Mouse (Mus musculus) embryo, embryonic 11.5 days (tissue): ENCODE data around the gene Islr.

Experiments
- DNase-seq: peaks from one replicate; pipeline ENCODE4 v3.0.0-alpha.2; 2012; ENCODE audit warnings: low read depth, low spot score

Gene Islr

DNA sequence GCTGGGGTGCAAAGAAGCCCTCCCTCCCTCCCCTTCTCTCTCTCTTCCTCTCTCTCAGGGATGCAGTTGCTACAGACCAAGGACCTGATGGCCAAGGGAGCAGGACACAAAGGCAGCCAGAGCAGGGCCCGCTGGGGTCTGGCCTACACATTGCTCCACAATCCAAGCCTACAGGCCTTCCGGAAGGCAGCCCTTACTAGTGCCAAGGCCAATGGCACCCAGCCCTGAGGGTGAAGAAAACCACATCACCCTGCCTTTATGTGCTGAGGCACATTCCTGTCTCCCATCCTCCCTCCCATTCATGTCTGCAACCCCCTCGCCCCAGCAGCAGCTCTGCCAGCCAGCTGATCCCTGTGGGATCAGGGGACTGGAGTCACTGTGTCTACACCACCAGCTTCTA, 51.0 kb downstream of the Islr start:
- no peak for DNase-seq

DNA sequence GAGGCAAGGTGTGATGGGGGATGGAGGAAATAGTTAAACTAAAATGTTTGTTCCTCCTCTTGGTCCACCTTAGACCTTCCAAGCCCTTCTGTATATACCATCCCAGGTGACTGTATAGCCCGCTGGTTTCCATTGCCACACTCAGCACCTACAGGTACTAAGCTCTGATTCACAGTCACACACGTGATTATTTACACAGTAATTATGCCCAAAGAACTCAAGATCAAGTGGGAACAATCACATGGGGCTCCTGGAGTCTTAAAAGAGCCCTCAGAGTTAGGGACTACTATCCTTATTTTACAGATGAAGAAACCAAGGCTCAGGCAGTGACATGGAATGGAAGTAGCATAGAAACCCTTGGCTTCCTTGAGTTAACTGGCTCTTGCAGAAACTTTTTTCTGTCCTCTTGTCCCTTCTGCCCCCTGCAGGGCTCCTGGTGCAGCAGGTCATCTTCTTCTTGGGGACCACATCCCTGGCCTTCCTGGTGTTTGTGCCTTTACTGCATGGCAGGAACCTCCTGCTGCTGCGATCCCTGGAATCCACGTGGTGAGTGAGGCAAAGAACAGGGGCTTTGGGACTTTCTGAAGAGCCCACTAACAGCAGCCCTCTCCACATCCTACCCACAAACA, 53.3 kb downstream of the Islr start:
- no peak for DNase-seq

DNA sequence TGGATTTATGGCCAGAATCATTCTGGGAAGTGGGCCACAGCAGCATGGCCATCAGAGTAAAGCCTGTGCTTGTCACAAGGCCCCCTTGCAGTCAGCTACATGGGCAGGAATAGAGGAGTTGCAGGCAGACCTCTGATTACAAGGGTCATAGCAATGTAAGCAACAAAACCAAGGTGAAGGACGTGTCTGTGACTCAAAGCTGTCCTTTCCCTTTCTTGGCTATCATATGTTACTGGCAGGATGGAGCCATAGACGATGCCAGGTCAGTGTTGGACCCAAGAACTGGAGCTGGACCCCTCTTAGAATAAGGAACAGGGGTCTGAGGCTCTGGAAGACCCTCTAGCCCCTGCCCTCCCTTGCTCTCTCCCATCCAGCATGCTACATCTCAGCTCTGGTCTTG, 55.3 kb downstream of the Islr start:
- DNase-seq = no peak

DNA sequence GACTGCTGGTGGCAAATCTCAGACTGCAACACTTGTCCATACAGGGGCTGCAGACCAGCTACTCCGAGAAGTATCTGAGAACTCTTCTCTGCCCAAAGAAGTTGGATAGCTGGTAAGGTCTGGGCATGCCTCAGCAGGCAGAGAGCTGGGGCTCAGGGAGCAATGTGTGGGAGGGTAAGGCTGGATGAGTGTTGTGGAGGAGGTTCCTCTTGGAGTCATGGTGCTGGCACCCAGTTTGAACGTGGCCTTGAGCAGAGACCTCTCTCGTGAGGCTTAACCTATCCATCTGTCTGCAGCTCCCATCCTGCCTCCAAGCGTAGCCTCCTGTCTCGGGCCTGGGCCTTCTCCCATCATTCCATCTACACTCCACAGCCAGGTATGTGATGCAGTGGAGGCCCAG, 58.7 kb downstream of the Islr start:
- DNase-seq = no peak

GRCm38 (mm10) chr9:58144664-58145063, 59.4 kb downstream of the Islr start:
- no peak for DNase-seq

DNA sequence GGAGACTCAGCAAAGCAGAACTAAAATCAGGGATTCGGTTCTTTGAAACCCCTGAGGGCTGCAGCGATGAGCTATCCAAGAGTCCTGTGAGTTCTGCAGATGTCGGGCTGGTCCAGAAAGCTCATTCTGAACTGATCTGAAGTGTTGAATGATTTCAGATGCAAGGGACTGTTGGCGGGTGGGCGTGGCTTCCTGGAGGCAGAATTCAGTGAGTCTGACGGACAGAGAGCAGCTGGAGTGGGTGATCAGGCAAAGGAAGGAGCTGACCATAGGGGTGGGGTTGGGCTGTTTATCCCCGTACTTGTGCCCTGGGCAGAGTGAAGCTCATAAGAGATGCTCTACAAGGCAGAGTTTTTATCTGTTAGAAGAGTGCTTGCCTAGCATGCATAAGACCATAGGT, 60.7 kb downstream of the Islr start:
- no peak for DNase-seq

- no peak for DNase-seq
Measured at GRCm38 (mm10) chr9:58139947-58140346, 64.2 kb downstream of the Islr start.

DNA sequence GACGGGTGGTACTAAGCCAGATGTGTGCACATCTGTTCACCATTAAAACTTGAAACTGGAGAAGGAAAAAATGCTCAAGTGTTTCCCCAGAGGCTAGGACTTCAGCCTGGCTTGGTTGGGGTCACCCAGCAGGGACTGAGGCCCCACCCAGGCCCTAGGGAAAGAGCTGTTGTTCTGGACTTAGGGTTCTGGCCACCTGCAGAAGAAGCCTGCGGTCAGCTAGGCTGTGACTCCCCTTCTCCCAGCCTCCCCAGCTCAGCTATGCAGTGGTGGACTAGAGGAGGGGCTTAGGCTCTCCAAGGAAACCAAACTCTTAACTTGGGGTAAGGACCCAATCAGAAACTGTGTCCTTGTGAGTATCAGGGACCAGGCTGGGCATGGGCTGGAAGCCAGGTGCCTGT, 68.2 kb downstream of the Islr start:
- no peak for DNase-seq

DNA sequence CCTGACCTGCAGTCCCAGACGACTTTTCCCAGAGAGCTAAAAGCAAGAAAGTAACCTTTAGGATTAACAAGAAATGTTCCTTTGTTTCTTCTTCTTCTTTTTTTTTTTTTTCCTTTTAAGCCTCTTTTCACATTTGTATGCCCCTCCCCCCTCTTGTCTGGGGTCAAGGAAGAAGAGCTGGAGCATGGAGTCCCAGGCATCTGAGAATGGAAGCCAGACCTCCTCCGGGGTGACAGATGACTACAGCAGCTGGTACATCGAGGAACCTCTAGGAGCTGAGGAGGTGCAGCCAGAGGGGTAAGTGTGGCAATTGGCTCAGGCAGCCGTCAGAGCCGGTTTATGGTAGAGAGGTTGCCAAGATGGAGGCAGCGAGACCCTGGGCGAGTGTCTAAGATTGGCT, 69.2 kb downstream of the Islr start:
- DNase-seq = no peak

DNA sequence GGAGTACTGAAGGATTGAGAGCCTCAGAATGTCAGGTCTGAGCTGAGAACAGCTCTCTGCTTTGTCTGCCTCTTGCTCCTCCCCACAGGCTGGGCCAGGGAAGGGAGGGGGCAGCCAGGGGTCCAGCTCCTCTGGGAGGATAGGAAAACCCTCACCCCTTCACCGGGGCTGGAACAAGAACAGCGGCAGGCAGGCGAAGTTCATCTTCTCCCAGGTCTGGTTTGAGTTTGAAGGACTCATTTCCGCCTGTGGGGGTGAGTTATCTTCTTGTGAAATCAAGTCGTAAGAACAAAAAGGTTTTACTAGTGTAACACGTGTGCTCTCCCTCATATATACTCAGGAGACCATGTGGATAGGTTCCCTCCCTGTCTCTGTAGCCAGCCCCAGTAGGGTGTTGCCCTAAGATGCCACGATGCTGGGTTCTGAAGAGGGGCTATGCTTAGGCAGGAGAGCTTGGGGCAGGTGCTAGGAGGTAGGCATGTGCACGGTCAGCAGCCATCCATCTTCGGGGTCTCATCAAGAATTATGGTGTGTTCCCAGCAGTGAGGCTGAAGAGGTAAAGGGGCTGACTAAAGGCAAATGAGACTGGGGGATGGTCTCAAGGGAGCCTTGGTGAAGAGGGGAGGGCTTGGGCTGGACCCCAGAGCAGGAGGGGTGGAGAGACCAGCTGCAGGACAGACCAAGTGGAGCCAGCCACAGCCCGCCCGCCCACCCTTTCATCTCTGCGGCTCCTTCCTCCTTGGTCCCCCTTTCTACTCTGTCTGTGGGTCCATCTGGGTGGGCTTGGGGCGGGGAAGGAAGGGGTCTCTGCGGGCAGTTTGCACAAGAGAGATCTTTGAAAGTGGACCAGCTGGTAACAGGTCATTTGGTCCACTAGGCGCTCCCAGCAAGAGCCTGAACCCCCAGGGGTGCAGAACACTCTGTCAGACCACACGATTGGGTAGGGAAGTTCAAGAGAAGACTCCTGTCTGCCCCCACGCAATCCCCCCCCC, 69.9 kb downstream of the Islr start:
- DNase-seq = no peak

- DNase-seq = no peak
Measured at GRCm38 (mm10) chr9:58131735-58132134, 72.4 kb downstream of the Islr start.

GRCm38 (mm10) chr9:58130909-58131308, 73.2 kb downstream of the Islr start:
- DNase-seq = no peak

- DNase-seq = no peak
Measured at GRCm38 (mm10) chr9:58129508-58129907, 74.6 kb downstream of the Islr start.

DNA sequence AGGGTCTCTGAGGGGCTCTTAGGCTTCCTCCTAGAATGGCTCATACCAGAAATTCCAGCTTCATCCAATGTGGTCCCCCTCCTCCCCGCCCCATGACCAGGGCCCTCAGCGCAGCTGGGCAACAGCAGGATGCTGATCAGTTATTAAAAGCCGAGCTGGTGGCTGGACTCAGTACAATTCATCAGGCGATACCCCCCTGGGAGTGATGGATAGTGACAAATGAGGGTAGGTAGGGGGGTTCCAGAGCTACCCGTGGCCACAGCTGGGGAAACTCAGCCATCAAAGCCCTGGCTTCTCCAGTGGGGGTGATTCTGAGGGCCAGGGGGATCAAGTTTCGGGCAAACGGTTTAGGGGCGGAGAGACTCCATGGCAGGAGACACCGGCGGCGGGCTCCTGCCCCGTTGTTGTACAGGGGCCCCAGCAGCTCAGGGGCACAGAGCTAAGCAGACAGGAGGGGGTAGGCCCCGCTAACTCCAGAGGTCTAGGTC, 75.1 kb downstream of the Islr start:
- DNase-seq = peak; percentile 73

- DNase-seq = no peak
Measured at GRCm38 (mm10) chr9:58125811-58126210, 78.3 kb downstream of the Islr start.

DNA sequence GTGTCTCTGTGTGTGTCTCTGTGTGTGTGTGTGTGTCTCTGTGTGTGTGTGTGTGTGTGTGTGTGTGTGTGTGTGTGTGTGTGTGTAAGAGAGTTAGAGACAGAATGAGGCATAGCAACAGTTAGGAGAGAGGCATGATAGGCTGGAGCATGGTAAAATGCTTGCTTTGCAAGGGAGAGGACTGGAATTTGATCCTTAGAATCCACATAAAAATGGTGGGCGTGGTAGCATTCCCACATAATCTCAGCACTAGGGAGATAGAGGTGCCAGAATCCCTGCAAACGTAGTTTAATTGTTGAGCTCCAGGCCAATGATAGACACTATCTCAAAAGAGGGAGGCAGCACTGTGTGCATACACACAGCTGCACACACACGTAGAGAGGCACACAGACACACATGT, 79.0 kb downstream of the Islr start:
- no peak for DNase-seq

GRCm38 (mm10) chr9:58118671-58119070, 85.4 kb downstream of the Islr start, which contains the start of gene Ccdc33:
TSS of gene Ccdc33 (minus strand) at chr9:58118823.
- no peak for DNase-seq

GRCm38 (mm10) chr9:58116024-58116651, 88.0 kb downstream of the Islr start:
- no peak for DNase-seq

GRCm38 (mm10) chr9:58115297-58115925, 88.7 kb downstream of the Islr start:
- DNase-seq = no peak

DNA sequence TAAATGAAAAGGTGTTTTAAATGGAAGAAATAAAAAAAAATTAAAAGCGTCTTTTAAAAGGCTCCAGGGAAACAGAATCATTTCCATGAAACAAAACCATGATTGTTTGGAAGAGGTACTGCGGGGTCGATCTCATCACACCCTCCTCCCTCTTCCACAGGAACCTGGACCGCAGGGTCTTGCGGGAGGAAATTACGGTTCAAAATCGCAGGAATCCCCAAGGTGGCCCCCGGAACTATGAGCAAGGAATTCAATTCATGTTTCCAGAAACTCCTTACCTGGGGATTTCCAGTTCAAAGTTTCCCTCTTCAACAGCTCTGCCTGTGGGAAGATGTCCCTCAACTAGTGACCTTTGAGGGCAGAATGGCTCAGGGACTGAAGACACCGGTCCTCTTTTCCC, 90.1 kb downstream of the Islr start:
- no peak for DNase-seq

GRCm38 (mm10) chr9:58113279-58113884, 90.7 kb downstream of the Islr start:
- no peak for DNase-seq
